Mouse (Mus musculus) hematopoietic stem cell, adult 5-6 weeks (primary cell): ENCODE data around the gene Scn11a. TPM values are rescaled to one million over a fixed set of nuclear protein-coding genes. Genes with fewer than 3 reads are reported as not detected.

ENCODE experiments used
- ATAC-seq, 2 experiments: fragments of 125-278 bp in 1 of 2; replicated peaks in 1 of 2; 2 replicates each; pipeline ENCODE4 v1.8.0; 2016 to 2017; ENCODE audit warnings: inconsistent platforms in 2 of 2, mild to moderate bottlenecking in 2 of 2, moderate number of reproducible peaks in 2 of 2, low read depth in 1 of 2, moderate TSS enrichment in 1 of 2; ENCODE audit not compliant: low FRiP score in 2 of 2, poor library complexity in 2 of 2, severe bottlenecking in 2 of 2, insufficient read depth in 1 of 2, low TSS enrichment in 1 of 2
- total RNA-seq: library from RNA; stranded (forward); fragments of 172-1452, 232-1000 nt; gene quantifications from 2 replicates; pipeline ENCODE4 v1.2.3, GENCODE M21; 2017

The Scn11a gene
- total RNA-seq, 1 experiment from 2014 or later: 0.50 TPM

DNA sequence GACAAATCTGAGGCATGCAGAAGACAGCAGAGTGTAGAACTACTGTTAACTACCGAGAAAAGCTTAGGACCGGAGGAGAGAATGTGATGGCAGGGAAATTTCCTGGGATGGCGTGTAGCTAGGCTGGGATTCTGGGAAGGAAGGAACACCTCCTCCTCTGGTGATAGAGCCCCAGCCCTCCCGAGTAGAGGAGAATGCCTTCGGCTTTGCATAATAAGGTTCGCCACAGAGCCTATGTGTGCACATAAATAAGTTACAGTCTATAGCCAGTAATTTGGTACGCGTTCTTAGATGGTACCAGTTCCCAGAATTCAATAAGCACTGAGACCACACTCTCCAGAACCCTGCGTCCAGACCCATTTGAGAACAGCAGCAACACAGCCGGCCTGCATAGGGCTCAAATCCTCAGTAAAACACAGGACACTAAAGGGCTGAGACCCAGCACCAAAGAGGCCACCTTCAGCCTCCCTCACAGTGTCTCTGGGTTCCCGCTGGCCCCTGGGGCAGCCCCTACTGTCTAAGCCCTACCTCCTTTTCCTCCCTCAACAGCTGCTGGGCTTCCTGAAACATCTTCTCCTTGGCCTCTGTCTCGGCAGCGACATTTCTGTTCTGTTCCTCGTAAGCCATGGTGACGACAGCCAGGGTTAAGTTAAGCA lies 21.3 kb downstream of the Scn11a start:
- ATAC-seq: peak; percentile 34 to 40; a peak in 1 of 4 replicates

DNA sequence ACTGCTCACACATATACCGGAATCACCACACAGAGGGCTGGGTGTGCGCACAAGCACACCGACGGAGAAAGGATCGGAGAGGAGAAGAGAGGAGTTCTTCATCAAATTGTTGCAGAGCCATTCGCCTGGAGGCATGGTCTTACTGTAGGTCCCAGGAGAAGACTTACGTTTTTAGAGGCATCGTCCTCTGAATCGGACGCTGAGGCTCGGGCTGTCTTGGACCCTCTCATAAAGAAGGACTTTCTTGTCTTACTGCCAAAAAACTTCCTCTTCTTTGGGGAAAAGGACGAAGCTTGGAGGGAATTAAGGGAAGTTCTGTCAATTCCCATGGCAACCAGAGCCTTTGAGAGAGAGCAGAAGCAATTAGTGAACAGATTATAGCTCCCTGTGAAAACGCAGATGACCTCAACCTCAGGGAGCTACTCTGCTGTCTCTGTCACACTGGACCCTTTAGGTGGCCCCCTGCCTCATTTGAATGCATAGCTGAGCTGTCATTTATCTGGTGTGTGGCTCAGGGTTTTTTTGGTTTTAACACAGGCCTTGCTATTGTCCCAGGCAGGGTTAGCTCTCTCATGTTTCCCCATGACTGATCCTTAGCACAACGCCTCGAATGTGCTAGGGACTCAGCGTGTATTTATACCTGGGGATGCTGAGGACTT lies 22.0 kb downstream of the Scn11a start:
- no peak for ATAC-seq

DNA sequence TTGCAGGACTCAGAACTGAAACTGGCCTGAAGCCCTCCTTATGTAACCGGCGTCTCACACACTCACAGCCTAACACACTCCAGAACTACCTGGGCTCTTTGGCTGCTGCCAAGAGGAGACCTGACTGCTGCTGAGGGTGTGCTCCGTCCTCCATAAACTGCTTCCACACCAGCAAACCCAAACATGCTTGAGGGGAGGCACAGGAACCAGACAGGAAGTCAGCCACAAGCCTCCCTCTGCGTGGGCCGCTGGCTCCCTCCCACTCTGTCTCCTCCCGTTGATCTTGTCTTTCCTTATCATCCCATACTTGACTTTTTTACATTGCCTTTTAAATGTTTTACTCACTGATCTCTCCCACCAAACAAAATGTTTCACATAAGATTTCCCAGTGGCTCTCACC lies 23.8 kb downstream of the Scn11a start:
- peak; percentile 22 to 34; a peak in 1 of 4 replicates for ATAC-seq

DNA sequence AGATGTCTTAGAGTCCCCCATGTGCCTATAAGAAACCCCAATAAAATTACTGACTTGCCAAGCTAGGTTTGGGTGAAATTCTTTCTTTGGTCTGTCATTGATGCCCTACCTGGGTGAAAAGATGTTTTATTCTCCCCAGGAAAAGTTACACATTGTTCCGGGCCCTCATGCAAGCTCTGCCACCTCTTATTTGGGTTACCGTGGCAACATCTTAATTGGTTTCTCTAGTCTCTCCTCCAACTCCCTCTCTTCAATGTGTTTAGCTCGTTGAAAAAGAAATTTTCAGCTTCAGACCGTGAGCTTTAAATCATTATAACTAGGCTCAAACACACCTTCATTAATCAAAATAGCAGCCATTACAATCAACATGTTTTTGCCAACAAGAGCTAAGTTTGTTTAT lies 28.5 kb downstream of the Scn11a start:
- ATAC-seq: no peak

DNA sequence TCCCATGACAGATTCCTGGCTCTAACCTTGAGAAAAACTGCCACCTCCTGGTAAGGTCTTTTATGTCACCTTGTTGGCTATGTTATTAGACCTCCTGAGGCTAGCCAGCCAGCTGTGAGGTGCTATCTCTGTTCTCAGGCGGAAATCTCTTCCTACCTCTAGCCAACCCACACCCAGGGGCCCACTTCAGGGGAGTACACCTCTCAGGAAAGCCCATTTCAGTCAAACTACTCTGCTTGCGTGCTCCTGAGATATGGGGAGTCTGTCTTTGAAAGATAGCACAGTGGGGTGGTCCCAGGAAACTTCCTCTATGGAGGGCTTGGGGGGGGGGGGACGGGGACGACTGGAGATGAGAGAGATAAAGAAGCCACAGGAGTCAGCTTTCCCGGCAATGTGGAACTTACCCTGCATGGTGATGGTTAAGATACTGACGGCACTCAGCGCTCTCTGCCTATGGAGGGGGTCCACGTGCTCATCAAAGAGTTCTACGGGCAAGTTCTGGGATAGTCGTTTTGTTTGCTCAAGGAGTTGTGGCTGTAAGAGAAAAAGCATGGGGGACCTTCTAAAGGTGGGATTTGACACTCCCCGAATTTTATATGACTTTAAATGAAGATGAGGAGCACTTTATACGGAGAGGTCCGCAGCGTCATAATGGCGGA lies 29.9 kb downstream of the Scn11a start:
- ATAC-seq: peak; percentile 83

- ATAC-seq: no peak
Measured at GRCm38 (mm10) chr9:119794470-119794869, 30.8 kb downstream of the Scn11a start.

GRCm38 (mm10) chr9:119792505-119792904 lies 32.8 kb downstream of the Scn11a start:
- ATAC-seq: no peak

DNA sequence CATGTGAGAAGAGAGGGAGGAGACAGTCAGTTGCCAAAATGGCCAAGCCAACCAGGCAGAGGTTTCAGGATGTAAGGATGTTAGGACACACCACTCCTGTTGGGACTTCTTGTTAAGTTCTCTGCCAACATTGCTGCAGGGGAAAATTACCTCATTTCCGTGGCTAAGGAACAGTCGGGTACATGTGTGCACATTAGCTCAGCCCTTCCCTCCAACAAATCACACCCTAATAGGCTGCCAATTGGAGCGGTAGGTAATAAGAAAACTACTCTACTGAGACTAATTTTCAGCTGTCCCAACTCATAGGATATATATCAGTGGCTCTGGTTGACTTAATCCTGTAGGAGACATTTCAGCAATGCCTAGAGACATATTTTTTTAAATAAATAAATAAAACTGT lies 44.4 kb downstream of the Scn11a start:
- no peak for ATAC-seq

DNA sequence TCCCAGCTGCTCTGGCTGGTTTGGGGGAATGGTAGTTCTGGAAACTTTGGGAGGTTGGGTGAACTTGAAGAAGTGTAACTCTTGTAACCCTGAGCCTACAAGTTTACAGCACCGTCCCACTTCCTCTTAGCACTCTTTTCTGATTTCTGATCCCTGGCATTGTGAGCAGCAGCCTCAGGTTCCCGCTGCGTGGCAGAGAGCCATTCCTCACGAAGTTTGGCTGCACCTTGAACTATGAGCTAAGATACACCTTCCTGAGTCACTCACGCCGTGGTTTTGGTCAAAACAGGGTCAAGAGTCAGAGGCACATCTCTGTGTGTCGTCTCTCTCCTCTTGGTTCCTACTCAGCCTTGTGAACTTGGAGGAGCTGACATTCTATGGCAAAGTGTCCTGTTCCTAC lies 48.6 kb downstream of the Scn11a start:
- ATAC-seq: no peak

DNA sequence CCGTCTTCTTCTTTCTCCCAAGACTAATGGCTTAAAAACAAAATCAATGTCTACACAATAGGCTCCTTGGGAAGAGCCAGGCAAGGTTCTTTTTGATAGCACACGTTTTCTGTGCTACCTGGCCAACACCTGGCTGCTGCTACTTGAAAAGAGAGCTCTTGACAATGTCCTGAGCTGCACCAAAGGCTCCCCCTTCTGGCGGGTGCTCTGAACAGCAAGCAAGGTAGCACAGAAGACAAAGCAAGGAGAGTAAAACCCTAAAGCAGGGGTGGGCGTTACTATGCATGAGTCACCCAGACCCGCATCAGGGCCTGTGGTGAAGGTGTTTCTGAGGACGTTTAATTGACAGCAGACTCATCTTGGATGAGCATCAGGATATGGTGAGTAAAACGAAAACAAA lies 56.7 kb downstream of the Scn11a start:
- ATAC-seq: peak; percentile 45 to 49; a peak in 1 of 4 replicates

DNA sequence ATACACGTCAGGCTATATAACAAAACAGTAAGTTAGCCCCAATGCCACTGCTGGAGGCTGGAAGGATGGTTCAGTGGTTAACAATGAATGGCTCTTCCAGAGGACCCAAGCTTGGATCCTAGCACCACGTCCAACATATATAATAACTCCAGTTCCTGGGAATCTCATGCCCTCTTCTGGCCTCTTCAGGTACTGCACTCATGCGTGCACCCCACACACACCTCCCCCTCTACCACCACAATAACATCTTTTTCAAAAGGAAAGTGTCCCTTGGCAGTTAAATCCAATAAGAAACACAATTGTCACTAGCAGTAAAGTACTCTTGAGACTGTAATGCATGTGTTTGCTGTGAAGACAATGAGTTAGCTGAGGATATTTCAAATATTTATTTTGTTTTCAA lies 65.0 kb downstream of the Scn11a start:
- no peak for ATAC-seq

- no peak for ATAC-seq
Measured at GRCm38 (mm10) chr9:119759457-119759856, 65.8 kb downstream of the Scn11a start.

GRCm38 (mm10) chr9:119751507-119751906 lies 73.7 kb downstream of the Scn11a start:
- peak; percentile 71 to 96 for ATAC-seq

GRCm38 (mm10) chr9:119749112-119749511 lies 76.1 kb downstream of the Scn11a start:
- no peak for ATAC-seq

GRCm38 (mm10) chr9:119743900-119744299 lies 81.4 kb downstream of the Scn11a start:
- peak; percentile 97 for ATAC-seq

DNA sequence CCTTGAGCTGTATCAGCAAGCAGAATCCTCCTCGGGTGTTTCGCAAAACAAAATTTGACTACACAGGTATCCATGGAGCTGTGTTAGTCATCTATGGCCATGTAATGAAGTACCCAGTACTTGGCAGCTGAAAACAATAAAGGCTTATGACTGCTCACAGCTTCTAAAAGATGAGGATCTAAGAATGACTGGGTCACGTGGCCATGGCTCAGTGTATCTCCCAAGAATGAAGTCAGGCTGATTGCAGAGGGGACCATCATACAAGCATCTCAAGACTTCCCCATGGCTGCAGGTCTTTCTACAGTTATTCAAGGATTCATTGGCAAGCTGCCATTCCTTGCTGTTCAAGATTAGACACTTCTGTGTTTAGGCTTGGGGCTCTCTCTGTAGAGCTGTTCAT lies 81.9 kb downstream of the Scn11a start:
- ATAC-seq: no peak

GRCm38 (mm10) chr9:119741101-119741786 lies 84.0 kb downstream of the Scn11a start:
- no peak for ATAC-seq
